Mouse (Mus musculus) hematopoietic stem cell, adult 5-6 weeks (primary cell): ENCODE data around the gene Mal. TPM values are rescaled to one million over a fixed set of nuclear protein-coding genes. Genes with fewer than 3 reads are reported as not detected.

Experiments
- ATAC-seq, 2 experiments: fragments of 125-278 bp in 1 of 2; replicated peaks in 1 of 2; 2 replicates each; pipeline ENCODE4 v1.8.0; 2016 to 2017; ENCODE audit warnings: inconsistent platforms in 2 of 2, mild to moderate bottlenecking in 2 of 2, moderate number of reproducible peaks in 2 of 2, low read depth in 1 of 2, moderate TSS enrichment in 1 of 2; ENCODE audit not compliant: low FRiP score in 2 of 2, poor library complexity in 2 of 2, severe bottlenecking in 2 of 2, insufficient read depth in 1 of 2, low TSS enrichment in 1 of 2
- total RNA-seq: library from RNA; stranded (forward); fragments of 172-1452, 232-1000 nt; gene quantifications from 2 replicates; pipeline ENCODE4 v1.2.3, GENCODE M21; 2017

Gene Mal
- total RNA-seq, 1 experiment from 2014 or later: not detected

- ATAC-seq: peak; percentile 82 to 88
Measured at GRCm38 (mm10) chr2:127584436-127584858, 72.0 kb downstream of the Mal start.

Other genes starting within 250 kb of the Mal start
- gene Gpat2, start 231.5 kb downstream of the Mal start, total RNA-seq: not detected in 2 replicates
- gene Fahd2a, start 212.1 kb downstream of the Mal start, total RNA-seq: 16.2 and 23.0 TPM in 2 replicates
- gene Kcnip3, start 134.6 kb downstream of the Mal start, total RNA-seq: 4.0 and 4.5 TPM in 2 replicates
- gene Prom2, start 115.2 kb downstream of the Mal start, total RNA-seq: 0.31 and 1.1 TPM in 2 replicates
- 3.6 and 3.9 TPM in 2 replicates for gene Zfp661, start 69.6 kb downstream of the Mal start, total RNA-seq
- gene Mrps5, start 69.5 kb downstream of the Mal start, total RNA-seq: 103 and 107 TPM in 2 replicates
- gene Mall, start 73.2 kb upstream of the Mal start, total RNA-seq: not detected in 2 replicates
- 20.2 and 28.3 TPM in 2 replicates for gene Nphp1, start 132.2 kb upstream of the Mal start, total RNA-seq
- gene Mtln, start 135.8 kb upstream of the Mal start, total RNA-seq: 39.9 and 46.1 TPM in 2 replicates
- gene Bub1, start 175.2 kb upstream of the Mal start, total RNA-seq: 36.4 and 39.6 TPM in 2 replicates
- not detected in 2 replicates for gene Acoxl, start 182.2 kb upstream of the Mal start, total RNA-seq